Mouse (Mus musculus): Measurements from ENCODE around the gene Fdxacb1. TPM values are rescaled to one million over a fixed set of nuclear protein-coding genes. Genes with fewer than 3 reads are reported as not detected.

The Fdxacb1 gene
- total RNA-seq, 2 experiments from 2014 or later, result 8.2 to 9.7 TPM

- no peak for DNase-seq (ENCODE audit: low spot score in 2 of 2)
Observed at GRCm38 (mm10) chr9:50745806-50746205, 22.2 kb upstream of the Fdxacb1 start.

- DNase-seq (ENCODE audit: low spot score in 2 of 2), result no peak
Observed at GRCm38 (mm10) chr9:50746214-50746677, 21.8 kb upstream of the Fdxacb1 start, which contains the start of gene 2310030G06Rik. Gene 2310030G06Rik (minus strand): TSS chr9:50746536.

- no peak for DNase-seq (ENCODE audit: low spot score in 2 of 2)
Observed at GRCm38 (mm10) chr9:50750706-50751105, 17.3 kb upstream of the Fdxacb1 start.

DNA sequence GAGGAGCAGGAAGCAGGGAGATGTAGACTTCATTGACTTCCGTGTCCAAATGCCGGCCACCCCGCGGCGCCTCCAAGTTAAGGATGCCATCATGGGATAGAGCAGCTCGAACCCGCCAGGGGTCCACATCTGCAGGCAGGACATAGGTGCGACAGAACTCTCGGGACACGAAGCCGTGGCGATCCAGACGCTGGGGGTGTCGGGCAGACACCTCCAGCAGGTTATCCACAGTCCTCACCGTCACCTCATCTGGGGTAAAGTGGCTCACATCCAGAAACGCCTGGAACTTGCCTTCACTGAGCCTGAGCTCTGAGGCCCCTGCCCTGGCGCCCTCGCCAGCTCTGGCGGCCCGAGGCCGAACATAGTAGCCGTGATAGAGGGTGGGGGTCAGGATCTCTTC is 16.7 kb upstream of the Fdxacb1 start, which contains the start of gene Cryab:
Gene Cryab (plus strand): TSS at position 3 of the 400 bp plus-strand sequence.
- DNase-seq (ENCODE audit: low spot score in 2 of 2), result no peak

DNA sequence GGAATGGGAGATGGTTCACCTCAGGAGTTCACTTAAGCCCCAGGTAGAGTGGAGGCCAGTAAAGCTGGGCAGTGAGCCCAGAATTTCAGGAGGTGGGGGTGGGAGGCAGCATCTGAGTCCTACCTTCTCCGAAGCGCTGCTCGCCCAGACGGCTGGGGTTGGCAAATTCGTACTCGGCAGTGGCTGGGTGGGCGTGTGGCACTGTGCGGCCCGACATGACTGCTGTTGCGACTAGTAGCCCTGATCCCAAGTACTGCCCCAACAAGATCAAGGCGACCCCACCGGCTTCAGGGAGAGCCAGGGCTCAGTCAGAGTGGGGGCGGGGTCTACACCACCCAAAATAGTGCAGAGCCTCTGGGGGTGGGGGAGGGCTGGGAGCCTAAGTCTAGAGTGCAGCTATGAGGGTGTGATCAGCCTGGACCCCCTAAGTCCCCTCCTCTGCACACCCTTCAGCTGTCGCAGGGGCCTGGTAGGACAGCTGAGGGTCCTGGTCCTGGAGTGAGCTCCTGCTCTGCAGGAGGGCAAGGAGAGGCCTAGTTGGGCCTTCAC is 15.9 kb upstream of the Fdxacb1 start, which contains the start of gene Hspb2:
Gene Hspb2 (minus strand): TSS at position 301 of the 549 bp plus-strand sequence.
- DNase-seq (ENCODE audit: low spot score in 2 of 2), result no peak

DNA sequence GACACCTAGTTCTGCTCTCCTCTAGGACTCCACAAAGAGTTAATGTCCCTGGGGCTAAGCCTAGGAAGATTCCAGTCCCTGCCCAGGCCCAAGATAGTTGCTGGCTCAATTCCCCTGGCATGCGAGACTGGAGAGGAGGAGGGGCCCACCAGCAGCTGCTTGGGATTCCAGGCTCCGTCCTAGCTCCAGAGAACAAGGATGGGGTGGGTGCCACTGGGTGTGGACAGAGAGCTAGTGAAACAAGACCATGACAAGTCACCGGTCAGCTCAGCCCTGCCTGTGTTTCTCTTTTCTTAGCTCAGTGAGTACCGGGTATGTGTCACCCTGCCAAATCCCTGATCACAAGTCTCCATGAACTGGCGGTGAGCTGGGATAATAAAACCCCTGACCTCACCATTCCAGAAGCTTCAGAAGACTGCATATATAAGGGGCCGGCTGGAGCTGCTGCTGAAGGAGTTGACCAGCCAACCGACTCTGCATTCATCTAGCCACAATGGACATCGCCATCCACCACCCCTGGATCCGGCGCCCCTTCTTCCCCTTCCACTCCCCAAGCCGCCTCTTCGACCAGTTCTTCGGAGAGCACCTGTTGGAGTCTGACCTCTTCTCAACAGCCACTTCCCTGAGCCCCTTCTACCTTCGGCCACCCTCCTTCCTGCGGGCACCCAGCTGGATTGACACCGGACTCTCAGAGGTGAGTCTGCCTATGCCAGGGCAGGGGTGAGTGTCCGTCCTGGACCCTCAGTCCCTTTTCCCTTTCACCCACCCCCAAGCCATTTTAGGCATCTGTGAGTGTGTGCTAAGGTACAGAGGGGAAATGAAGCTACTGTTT is 15.0 kb upstream of the Fdxacb1 start:
- DNase-seq (ENCODE audit: low spot score in 2 of 2), result no peak

- DNase-seq (ENCODE audit: low spot score in 2 of 2), result no peak
Observed at GRCm38 (mm10) chr9:50753947-50754346, 14.1 kb upstream of the Fdxacb1 start.

GRCm38 (mm10) chr9:50756711-50757110 is 11.3 kb upstream of the Fdxacb1 start:
- no peak for DNase-seq (ENCODE audit: low spot score in 2 of 2)

- no peak for DNase-seq (ENCODE audit: low spot score in 2 of 2)
Observed at GRCm38 (mm10) chr9:50761520-50762243, 6.4 kb upstream of the Fdxacb1 start.

- no peak for DNase-seq (ENCODE audit: low spot score in 2 of 2)
Observed at GRCm38 (mm10) chr9:50763331-50763730, 4.7 kb upstream of the Fdxacb1 start.

DNA sequence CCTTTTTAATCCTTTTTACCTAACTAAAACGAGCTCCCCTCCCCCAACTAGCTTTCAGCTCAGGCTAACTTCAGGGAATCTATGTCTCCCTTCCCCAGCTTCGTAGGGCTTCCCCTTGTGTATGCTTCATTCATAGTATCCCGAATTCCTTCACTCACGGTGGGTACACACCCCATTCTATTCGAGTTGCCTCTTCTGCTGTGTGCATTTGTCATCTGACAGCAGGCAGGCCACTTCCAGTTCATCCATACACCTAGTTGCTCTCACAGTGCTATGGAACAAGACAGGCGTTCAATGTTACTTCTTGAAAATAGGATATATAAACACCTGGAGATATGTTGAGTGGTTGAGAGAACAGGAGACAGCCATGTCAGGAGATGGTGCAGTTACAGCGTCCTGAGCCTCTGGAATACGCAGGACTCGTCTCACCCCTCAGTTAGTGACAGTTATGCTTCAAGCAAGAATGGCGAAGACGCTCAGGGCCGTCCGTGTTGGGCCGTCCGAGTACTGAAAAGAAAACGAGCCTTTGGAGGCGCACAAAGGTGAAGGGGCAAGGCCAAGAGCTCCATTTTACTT is 417 bp upstream of the Fdxacb1 start:
- no peak for DNase-seq (ENCODE audit: low spot score in 2 of 2)

- no peak for DNase-seq (ENCODE audit: low spot score in 2 of 2)
Observed at GRCm38 (mm10) chr9:50770011-50770410, 2.0 kb downstream of the Fdxacb1 start.

DNA sequence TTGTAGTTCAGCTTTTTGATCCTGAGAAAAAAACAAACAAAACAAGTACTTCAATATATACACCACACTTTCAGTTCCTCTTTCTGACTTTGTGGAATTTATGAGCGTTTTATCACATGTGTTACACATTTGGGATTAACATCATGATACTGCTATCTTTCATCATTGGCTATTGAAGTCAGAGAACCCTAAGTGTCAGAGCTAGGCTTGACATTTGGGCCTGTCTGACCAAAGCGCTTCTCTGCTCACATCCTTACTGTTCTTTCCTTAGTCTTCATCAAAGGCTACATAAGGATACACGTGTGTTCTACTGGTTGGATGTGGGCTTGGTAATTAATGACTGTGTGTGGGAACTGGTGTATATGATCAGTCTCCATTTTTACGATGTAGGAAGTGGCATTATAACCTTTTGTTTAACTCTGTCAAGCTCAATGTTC is 6.0 kb downstream of the Fdxacb1 start:
- no peak for DNase-seq (ENCODE audit: low spot score in 2 of 2)

GRCm38 (mm10) chr9:50774991-50775612 is 7.1 kb downstream of the Fdxacb1 start, which contains the start of the genes Alg9 and 1110032A03Rik:
Gene Alg9 (plus strand): TSS chr9:50775019.
Gene 1110032A03Rik (minus strand): TSS chr9:50775520.
- DNase-seq (ENCODE audit: low spot score in 2 of 2), result peak; percentile 75 to 83

DNA sequence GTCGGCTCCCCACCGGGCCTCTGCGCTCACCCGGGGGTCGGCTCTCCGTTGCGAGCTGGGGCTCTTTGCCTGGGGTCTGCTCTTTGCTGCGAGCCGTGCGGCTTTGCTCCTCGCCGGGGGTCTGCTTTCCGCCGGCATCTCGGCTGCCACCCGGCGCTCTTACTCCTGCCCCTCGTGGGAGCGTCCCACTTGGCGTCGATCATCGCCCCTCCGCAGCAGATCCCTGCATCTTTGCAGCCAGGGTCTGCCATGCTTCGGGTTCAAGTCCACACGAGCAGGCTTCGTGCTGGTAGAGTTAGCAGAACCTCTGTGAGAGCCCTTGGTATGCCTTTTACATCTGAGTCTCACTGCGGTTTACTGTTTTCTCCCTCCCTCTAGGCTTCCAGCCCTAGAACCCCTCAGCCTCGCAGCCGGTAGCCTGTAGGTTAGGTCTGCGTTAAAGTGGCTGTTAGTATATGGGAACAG is 7.7 kb downstream of the Fdxacb1 start:
- DNase-seq (ENCODE audit: low spot score in 2 of 2), result no peak

DNA sequence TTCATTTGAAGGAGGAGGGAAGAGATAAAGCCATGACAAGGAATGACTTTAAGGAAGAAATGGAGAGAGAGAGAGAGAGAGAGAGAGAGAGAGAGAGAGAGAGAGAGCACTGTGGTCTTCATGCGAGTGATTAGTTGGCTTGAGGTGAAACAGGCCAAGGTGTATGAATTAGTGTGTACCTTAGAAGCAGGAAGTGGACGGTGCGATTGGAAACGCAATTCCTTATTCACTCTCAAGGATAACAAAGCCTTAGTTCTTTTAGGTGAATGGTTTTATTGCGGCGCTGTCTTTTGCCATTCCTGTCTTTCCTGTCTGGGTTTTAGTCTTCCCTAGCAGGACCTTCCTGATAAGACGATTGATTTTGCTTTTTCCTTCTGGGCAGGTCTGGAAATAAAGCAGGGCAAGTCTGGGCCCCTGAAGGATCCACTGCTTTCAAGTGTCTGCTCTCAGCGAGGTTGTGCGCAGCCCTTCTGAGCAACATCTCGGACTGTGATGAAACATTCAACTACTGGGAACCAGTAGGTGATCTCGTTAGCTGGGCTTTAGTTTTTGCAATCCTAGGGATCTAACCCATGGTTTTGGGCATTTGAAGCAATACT is 8.2 kb downstream of the Fdxacb1 start:
- DNase-seq (ENCODE audit: low spot score in 2 of 2), result no peak

- DNase-seq (ENCODE audit: low spot score in 2 of 2), result no peak
Observed at GRCm38 (mm10) chr9:50782155-50782554, 14.1 kb downstream of the Fdxacb1 start.

- DNase-seq (ENCODE audit: low spot score in 2 of 2), result no peak
Observed at GRCm38 (mm10) chr9:50795266-50795665, 27.2 kb downstream of the Fdxacb1 start.

DNA sequence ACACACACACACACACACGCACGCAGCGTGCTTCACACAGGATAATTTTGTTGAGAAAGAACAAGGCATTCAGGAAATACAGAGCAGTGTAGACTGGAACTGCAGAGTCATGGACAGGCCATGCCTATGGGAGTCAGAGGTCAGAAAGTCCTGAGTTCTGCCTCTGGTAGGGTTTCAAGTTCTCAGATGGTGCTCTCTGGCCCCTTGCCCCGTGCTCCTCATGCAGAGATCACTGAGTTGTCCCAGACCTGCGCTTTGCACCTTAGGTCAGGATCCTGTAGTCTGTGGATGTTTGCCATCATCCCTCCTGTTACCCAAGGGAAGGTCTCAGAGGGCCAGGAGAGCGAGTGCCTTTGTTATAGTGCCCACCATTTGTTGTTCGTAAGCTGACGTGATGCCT is 28.7 kb downstream of the Fdxacb1 start:
- DNase-seq (ENCODE audit: low spot score in 2 of 2), result no peak

DNA sequence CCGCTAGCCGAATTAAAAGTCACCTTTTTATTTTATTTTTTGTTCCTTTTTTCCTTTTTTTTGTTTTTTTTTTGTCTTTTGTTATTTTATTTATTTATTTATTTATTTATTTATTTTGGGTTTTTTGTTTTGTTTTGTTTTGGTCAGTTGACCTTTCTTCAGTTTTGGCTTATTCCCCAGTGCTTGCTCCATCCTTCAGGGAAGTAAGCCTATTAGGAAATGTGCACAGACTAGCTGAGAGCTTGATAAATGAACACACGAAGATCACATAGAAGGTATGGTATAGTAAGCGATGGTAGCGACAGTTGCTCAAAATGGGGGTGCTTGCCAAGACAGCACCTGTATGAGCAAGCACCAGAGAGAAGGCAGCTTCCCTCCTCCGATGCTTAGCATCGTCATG is 29.6 kb downstream of the Fdxacb1 start:
- DNase-seq (ENCODE audit: low spot score in 2 of 2), result no peak

Measured in adrenal gland, postnatal 4 days (tissue).